Mouse (Mus musculus) kidney, postnatal 14 days (tissue): Measurements from ENCODE around the gene Enox1.
"Not testable (repeated sequence)": the region's sequence is repeated elsewhere in the genome, so short reads cannot be mapped to it uniquely, and the experiment has no call there.

Experiments used
- DNase-seq: peaks from one replicate; pipeline ENCODE4 v3.0.0; 2022; ENCODE audit warnings: mixed read lengths

Gene Enox1

DNA sequence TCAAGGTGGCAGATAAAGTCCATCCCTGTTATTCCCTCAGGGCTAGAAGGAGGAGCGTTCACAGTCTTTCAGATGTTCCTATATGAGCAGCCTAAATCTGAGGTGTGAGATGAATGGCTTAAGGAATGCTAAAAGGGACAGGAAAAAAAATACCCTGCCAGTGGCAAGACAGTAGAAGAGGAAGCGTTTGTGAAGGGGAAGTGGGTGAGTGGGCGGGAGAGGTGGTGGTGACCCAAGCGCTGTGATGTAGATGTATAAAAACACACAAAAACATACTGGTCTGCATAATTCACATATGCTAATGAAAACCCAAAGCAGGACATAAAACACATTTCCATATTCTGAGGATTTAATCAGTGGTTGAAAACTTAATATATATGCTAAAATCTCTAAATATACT is 367.7 kb downstream of the Enox1 start:
- DNase-seq, result no peak

- DNase-seq, result no peak
Observed at GRCm38 (mm10) chr14:77526262-77526661, 369.7 kb downstream of the Enox1 start.

DNA sequence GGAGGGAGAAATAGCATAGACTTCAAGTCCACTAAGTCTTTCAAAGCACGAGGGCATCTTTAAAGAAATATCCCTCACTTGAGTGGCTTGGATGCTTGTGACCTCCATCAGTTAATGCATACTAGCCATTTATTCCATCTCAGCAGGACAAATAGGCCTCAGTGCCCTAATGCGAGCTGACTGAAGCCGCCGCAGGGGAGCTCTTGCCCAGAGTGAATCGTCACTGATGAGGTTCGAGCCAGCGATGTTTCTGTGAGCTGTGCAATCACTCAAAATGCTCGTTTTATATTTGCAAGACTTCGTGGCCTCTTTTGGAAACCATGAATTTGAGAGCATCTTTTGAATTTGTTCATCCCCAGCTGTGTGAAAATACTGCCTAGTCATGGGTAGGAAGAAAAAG is 372.6 kb downstream of the Enox1 start:
- no peak for DNase-seq

- DNase-seq, result no peak
Observed at GRCm38 (mm10) chr14:77529621-77530020, 373.1 kb downstream of the Enox1 start.

DNA sequence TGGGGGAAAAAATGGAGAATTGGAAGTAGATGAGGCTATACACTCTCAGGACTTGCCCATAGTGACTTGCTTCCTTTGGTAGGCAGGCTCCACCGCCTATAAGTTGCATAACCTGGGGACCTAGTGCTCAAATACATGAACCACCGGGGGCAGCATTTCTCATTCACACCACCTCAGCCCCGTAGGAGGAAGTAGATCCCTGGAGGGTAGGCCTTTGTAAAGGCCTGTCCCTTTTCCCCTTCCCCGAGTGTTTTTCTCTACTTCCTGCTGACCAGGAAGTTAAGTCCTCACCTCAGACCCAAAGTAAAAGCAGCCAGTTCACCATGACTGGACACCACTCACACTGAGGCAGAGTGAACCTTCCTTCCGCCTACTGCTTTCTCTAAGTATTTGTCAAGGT is 377.1 kb downstream of the Enox1 start:
- no peak for DNase-seq

GRCm38 (mm10) chr14:77534120-77534519 is 377.6 kb downstream of the Enox1 start:
- DNase-seq, result no peak

DNA sequence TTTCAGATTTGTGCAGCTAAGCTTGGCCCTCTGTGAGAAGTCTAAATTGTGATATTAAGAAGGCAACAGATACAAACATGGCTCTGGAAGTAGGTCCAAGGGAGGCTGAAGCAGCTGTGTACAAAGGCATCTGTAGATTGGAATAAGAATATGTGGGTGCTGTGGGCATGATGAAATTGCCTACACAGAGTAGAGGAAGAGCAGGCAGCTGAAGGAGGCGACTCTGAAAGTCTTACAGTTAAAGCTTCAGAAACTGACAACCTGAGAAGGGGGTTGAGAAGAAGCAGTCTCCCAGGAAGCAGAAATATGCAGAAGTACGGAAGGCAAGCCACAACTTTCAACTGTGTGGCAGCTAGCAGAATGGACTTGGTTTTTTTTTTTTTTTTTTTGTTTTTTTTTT is 380.0 kb downstream of the Enox1 start:
- no peak for DNase-seq

- DNase-seq, result not testable (repeated sequence)
Observed at GRCm38 (mm10) chr14:77539563-77539962, 383.0 kb downstream of the Enox1 start.

- DNase-seq, result no peak
Observed at GRCm38 (mm10) chr14:77541925-77542324, 385.4 kb downstream of the Enox1 start.

DNA sequence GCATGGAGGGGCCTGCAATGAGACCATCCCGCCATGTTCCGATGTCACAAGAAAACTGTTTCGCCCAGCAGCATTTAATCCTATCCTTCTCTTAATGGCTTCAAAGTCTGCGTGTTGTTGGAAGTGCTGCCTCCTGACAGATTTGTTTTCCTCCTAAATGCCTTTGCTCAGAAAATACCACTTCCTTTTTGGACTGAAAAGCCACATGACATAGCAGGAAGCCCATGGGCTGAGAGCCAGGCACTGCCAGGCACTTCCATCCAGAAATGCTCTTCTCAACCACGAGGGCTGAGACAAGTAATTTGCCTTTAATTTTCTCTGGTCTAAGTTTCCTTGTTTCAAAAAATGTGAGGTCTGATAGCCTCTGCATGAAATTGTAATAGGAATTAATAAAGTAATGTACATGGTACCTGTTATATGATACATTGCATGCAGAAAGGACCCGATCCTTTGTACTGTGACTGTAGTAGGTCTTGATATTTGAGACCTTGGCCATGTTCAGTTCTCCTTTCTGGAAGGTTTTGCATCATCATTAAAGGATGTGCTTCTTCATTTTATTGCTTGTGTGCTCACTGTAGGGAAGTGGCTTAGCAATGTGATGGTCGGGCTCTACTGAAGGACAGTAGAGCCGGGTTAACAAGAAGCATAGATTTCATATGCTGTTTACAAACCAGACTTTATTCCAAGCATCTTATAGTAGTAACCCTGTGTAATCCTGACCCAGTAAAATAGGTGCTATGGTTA is 390.1 kb downstream of the Enox1 start:
- DNase-seq, result peak; percentile 34

GRCm38 (mm10) chr14:77547351-77547750 is 390.8 kb downstream of the Enox1 start:
- DNase-seq, result no peak

GRCm38 (mm10) chr14:77548963-77549362 is 392.4 kb downstream of the Enox1 start:
- DNase-seq, result no peak

GRCm38 (mm10) chr14:77557446-77558070 is 401.0 kb downstream of the Enox1 start:
- DNase-seq, result no peak

DNA sequence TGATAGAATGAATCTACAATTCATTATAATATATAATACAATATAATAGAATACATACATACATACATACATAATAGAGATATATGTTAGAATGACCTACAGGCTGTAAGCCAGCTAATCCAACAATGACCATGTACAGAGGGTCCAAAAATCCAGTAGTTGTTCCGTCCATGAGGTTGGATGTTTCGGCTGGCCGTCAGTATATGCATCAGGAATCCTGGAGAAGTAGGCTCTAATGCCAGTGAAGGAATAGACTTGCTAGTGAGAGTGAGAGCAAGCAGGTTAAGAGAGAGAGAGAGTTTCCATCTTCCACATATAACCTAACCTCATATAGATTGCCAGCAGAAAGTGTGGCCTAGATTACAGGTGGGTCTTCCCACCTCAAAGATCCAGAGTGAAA is 402.3 kb downstream of the Enox1 start:
- no peak for DNase-seq

DNA sequence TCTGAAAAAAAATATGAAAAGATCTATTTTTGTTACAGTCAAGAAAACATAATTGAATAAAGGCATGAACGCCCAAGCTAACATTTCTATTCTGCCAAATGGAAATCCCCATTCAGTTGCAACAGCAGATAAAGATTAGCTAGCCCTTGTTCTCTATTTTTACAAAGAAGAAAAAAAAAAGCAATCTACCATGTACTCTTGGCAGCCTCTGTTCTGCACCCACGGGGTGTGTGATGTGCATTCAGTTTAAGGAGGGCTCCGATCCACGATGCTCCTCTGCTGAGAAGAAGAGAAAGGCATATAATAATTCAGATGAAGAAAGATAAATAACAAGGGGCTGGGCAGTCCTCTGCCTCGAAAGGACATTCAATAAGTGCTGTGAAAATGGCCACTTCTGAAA is 403.2 kb downstream of the Enox1 start:
- no peak for DNase-seq

GRCm38 (mm10) chr14:77561808-77562583 is 405.4 kb downstream of the Enox1 start:
- no peak for DNase-seq

DNA sequence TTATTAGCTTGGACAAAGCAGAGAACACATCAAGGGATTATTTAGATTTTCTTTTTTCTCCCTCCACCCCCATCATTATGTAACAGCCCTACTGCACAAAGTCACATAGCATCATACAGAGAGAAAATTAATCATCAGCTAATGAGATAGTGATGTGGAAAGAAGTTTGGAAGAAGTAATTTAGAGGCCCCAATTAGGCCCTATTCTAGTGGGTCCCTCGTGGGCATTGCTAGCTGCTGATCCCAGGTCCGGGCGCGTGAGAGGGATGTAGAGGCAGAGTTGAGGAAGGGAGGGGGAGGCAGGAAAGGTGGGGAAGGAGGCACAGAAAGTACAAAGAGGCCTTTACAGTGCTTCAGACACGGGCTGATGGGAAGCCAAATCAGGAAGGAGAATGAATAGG is 407.4 kb downstream of the Enox1 start:
- DNase-seq, result no peak

GRCm38 (mm10) chr14:77567120-77567519 is 410.6 kb downstream of the Enox1 start:
- DNase-seq, result no peak

- no peak for DNase-seq
Observed at GRCm38 (mm10) chr14:77574436-77574835, 417.9 kb downstream of the Enox1 start.

DNA sequence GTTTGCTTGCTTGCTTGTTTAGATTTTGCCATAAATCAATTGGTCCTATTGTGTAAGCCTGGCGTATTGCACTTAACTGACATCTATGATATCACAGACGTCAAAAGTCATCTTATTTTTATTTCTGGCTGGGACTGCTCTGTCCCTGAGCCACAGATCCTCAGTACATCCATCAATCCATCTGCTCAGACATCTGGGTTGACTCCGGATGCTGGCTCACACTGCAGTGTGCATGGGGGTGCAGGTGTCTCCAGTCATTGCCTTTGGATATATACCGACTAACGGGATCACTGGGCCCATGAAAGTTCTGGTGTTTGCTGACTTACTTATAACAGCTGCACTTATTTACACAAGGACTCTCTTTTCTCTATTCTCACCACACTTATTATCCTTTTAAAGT is 419.8 kb downstream of the Enox1 start:
- no peak for DNase-seq

DNA sequence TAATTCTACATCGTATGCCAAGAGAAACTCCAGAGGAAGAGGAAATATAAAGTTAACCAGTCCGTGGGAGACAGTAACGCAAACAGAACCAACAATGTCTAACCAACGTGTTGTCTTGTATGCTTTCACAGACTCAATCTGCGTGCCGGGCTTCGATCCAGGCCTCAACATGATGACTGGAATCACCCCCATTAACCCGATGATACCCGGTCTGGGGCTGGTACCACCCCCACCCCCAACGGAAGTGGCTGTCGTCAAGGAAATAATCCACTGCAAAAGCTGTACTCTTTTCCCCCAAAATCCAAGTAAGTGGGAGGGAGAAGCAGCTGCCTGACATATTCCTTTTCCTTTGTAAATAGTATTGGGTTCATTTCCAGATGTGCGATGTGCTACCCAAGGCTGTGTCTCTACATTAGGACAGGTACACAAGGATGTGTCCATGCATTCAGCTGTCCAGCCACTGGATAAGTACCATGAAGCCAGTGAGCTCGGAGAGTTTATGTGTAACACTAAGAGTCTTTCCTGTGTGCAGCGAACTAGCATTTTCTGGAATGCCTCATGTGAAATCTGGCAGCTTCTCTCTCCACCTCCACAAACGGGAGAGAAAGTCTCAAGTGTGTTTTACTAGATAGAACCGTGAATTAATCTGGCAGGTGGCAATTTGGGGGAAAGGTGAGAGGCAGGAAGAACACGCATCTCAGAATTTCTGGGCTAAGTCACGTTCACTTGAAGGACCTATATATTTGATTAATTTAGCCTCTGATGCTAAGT is 421.1 kb downstream of the Enox1 start:
- DNase-seq, result no peak

DNA sequence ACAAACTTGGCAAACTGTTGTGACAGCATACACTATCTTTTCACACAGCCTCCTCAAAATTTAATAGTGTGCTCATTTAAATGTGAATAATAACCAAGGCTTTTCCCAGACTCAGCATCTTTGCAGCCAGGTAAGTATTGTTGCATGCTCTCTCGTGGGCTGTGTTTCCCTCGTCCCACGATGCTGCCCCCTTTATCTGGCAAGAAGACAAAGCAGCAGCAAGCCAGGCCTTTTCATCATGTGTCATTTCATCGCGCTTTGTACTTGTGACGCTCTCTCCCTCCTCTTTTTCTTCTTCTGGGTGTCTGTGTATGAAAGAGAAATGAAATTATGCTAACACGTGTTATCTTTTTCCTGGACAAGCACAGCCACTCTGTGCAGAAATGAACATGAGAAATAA is 421.8 kb downstream of the Enox1 start:
- DNase-seq, result no peak
